Mouse (Mus musculus) right cerebral cortex, postnatal 36 days (tissue): ENCODE data around the gene Abcc3.

Experiments
- DNase-seq, 2 experiments: peaks; one replicate each; pipeline ENCODE4 v3.0.0; 2022; ENCODE audit warnings: low spot score in 2 of 2, mixed read lengths in 1 of 2

The Abcc3 gene

DNA sequence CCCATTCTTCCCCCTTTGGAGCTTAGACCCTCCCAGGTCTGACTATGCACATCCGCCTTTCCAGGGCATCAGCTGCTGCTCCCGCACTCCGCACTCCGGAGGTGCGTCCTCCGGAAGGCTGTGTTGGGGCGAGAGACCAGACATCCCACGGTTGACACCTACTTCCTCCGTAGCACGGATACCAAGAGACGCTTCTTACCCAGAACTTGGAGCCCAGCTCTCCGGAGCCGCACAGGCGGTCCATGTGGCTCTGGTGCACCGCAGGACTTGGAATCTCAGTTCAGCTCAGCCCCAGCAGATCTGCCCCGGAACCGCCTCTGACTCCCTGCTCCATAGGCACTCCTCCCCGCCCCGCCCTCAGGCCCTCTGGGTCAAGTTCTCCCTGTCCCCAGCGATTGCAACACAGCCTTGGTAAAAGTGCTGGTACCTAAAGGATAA lies at the start of gene Abcc3:
Abcc3 (minus strand) TSS at position 326 of the 438 bp plus-strand sequence.
- DNase-seq = no peak

DNA sequence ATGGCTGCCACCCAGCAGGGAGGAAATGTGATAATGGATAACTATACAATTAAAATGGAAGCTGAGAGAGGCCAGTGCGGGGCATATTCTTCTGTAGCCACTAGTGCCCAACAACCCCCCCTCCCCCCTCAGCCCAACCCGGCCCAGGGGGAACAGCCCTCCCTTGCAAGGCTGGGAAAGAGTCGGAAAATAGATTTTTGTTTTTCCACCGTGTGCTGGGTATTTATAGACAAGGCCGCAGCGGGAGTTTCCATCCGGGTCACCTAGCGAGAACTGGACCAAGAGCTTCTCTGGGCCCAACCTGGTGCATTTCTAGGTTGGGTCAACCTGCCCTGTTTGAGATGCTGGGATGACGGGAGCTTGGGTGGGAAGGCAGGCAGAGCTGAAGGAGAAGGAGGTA lies 49.0 kb upstream of the Abcc3 start:
- no peak for DNase-seq

DNA sequence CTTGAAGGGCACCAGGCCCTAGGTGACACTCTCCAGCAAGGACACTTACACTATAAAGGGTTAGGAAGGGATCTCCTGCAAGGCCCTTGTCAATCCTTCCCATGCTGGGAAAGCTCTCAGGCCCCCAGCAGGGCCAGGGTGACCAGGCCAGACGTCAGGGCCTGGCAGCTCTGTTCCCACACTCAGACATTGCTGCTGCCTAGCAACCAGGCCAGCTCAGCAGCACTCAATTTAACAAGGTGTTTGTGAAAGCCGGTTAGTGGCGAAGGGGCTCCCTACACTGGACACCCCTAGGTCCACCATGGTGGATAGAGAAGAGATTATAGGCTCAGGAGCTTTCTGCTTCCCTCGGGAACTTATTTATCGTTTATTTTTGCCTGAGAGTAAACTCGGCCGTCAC lies 48.3 kb upstream of the Abcc3 start:
- DNase-seq = no peak

DNA sequence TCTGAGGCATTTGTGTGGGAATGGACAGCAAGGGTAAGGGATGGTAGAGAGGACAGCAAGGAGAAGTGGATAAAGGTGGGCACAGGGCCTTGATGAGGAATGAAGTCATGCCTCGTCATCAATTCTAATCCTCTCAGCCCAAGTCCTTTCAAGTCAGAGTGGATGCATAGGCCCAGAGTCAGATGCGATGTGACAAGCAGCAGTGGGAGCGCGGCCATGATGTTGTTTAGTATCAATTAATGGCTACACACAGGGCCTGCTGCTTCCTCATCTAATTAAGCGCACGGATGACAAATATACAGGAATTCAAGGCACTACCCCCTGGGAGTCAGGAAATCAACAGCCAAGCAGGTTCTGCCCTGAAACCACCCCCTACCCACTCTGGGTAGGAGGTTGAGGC lies 47.6 kb upstream of the Abcc3 start:
- no peak for DNase-seq

DNA sequence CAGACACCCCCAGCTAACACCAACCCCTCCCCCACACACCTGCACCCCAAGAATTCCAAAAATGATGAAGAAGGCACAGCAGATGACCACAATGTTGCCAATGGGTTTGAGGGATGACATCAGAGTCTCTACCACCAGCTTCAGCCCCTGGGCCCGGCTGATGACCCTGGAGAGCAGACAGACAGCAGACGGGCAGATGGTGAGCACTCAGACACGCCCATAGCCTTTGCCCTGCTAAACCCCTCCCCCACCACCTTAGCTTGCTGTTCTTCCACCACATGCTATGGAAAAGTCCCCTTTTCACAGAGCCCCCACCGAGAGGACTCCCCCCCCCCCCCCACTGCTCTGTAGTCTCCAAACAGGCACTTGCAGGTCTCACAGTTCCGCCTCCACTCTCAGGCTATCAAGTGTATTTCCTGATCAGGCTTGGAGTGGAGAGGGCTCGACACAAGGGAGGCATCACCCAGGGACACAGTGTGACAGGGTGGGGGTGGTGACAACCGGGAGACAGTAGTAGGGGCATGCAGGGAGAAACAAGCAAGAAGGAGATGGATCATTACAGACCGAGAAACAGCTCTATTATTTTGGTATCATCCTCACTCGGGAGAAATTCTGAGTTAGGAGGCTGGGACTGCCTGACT lies 36.3 kb upstream of the Abcc3 start:
- no peak for DNase-seq

DNA sequence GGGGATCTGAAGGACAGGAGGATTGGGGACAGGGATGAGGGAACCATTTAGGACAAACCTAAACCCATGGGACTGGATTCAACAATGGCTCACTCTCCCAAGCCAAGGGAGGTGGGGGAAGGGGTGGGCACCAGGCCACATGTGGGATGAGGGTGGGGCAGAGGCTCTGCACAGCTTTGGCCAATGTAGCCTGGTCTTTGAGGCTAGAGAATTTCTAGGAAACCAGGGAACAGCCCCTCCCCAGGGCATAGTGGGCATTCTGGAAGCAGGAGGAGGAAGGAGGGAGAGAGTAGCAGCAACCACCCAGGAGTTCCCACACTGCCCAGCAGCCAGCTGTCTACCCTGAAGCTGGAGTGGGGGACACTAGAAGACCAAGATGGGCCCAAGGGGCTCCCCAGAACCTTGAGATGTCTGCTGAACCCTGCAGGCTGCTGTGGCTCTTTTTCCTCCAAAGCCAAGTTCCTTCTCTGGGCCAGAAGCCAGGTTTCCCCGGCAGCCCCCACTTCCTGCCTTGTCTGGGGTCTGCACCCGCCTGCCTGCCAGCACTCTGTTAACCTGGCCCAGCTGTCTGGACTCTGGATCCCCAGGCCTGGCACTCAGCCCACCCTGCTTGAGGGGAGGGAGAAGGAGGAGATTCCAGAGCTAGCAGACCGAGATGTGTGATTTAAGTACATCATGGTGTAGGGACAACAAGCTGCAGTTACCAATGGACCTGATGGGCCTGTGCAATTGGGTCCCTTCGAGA lies 35.5 kb upstream of the Abcc3 start:
- DNase-seq = no peak

DNA sequence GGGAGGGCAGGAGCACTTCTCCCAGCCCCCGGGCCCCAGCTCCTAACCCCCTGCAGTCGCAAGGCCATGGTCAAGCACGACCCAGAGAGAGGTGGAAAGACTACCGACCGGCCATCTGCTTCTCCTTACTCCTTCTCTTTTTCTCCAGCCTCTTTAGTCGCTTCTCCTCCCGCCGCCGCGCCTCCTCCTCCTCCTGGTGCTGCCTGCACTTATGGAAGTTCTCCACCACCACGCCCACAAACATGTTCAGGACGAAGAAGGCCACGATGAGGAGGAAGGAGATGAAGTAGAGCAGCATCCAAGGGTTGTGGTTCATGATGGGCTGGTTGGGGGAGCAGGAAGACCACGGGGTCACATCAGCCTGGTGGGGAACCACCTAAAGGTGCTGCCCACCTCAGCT lies 32.9 kb upstream of the Abcc3 start:
- peak; percentile 51 to 57 for DNase-seq

DNA sequence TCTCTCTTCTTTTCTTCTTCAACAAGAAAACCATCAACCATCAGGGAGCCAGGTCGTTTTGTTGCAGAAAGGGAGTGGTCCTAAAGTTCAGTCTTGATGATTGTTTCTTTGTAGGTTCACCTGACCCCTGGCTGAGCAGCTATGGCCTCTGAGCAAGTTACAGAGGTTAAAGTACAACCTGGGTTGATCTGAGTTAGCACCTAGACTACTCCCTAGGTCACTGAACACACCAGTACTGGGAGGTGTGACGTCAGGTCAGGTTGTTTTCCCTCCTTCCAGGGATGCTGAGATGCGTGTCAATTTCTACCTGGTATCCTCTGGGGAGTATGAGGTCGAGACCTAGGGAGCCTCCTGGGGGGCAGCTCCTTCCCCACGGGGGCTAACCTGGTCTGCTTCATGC lies 32.4 kb upstream of the Abcc3 start:
- no peak for DNase-seq

DNA sequence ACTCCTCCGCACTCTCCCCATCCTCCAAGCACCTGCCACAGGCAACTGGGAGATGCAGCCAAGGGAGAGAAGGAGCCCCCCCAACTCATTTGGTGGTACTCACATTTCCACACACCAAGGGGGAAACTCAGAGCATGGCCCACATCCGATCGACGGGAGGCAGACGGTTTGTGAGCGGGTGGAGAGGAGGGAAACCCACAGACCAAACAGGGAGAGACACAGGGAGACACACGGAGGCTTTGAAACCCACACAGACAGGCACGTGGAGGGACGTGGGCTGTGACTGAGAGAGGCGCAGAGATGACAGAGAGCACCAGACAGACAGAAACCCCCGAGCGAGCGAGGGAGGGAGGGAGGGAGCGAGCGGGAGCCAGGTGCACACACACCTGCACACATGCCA lies 31.6 kb upstream of the Abcc3 start:
- DNase-seq = peak; percentile 53 to 60

DNA sequence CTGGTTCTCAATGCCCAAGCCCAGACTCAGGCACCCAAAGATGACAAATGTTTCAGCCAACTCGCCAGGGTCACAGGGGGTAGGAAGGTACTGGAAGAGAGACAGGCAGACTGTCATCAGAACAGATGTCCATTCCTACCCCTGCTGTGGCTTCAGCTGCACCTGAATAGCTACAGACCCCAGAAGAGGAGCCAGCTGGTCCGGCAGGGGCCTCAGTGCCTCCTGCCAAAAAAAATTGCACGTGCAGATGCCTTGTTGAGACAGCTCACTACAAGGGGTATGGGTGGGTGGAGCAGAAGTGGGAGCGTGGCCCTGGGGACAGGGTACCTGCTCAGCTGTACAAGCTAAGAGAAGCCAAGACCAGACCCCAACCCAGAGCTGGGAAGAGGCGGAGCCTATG lies 31.1 kb upstream of the Abcc3 start:
- no peak for DNase-seq

DNA sequence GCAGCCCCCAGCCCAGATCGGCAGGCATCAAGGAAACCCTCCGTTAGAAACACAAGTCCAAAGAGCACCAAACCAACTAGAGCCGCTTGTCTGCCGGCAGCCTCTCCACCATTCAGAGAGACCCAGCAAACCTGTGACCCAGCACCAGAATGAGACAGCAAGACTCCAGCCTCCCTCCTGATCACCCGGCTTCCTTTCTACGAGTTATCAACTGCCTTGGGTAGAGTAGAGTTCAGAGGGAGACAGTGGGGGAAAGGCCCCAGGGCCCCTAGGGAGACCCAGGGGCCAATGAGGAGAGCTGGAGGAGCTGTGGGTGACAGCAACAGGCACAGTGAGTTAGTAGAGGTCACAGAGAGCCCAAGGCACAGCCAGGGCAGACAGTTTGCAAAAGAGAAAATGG lies 28.2 kb upstream of the Abcc3 start:
- no peak for DNase-seq

DNA sequence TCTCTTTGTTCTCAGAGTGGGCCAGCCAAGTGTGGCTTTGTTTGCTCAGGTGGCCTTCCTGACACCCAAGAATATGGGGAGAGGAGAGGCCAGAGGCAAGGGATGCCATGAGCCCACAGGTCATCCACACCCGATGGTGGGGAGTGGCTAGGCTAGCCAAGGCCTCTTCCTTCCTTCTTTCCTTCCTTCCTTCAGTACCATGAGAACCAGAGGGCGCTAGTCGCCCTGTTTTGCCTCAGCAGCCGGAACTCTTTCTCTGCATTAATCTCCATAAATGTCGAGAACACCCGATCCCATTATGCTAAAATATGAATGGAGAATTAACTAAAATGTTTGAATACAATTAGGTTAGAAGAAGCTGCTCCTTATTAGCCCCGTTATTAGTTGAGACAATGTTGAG lies 27.5 kb upstream of the Abcc3 start:
- DNase-seq = no peak

DNA sequence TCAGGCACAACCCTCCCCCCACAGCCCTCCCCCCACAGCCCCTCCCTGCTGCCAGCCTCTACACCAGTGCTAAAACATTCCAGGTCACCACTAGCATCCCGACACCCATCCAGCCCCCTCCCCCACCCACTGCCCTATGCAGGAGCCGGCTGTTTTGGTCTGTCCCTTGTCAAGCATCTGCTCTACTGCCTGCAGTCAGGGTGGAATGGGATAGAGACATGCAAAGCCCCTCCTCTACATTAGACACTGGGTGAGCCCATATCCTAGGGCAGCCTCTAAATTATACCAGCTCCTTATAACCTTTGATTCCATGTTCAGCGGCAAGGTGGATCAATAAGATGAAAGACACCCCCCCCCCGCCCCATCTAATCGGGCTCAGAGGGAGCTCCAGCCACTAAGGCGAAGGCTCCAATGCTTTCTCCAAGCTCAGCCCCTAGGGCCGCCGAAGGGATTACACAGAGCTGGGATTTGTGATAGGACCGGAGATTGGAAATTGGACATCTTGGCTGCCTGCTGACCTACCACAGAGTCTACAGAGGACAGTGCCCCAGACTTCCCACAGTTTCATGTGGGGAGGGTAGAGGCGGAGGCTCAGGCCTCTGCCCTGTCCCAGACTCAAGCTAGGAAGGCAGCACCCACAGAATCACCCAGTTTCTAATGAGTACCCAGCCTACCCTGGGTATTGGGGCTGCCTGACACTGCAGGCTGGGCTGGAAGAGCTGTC lies 26.4 kb upstream of the Abcc3 start:
- no peak for DNase-seq

DNA sequence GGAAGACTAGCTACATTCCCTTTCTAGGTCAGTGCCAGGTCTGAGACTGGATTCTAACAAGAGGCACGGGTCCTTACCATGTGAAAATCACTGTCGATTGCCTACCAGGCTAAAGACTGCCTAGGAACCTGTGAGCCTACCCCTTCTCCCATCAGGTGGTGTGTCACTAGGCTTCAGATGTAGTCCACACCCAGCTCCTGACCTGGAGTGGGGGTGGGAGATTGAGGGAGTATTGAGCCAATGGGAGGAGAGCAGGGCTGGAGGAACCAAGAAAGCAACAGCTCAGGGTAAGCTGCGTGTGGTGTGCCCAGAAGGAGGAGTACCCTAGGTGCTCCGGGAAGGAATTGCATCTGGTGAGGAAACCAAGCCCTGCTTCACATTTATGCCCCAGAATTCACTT lies 21.2 kb upstream of the Abcc3 start:
- DNase-seq = no peak

DNA sequence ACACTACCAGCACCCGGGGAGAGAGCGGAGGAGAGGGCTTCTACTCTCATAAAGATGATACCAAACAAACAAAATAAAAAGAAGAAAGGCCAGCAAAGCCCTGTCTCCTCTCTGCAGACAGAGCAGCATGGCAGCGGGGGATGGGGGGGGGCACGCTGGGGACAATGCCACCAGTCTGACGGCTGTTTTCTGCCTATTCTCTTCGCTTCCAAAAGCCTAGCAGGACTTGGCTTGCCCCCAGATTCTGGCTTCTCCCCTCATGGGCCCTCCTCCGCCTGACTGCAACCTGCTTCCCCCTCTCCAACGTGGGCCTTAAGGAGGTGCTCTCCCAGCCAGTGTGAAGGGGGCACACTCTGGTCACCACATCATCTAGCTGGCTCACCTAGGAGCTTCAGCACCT lies 20.7 kb upstream of the Abcc3 start:
- no peak for DNase-seq

DNA sequence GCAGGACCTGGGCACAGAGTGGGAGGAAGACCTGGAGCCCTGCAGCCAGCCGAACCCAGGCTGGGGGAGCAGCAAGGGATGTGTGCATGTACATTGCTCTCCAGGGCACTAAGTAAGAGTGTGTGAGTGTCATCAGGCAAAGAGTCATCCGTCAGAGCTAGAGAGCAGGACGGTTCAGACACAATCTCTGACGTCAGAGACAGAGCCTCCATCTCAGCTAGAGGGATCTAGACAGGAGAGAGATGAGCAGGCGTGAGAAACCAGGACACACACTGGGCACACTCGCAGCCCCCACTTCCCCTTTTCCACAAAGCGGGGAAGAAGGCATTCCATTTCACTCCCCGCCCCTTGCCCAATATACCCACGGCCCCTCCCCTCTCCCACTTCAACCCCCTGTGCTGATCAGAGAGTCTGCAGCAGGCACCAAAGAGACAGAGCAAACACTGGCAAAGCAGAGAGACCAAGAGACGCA lies 20.2 kb upstream of the Abcc3 start:
- DNase-seq = no peak

DNA sequence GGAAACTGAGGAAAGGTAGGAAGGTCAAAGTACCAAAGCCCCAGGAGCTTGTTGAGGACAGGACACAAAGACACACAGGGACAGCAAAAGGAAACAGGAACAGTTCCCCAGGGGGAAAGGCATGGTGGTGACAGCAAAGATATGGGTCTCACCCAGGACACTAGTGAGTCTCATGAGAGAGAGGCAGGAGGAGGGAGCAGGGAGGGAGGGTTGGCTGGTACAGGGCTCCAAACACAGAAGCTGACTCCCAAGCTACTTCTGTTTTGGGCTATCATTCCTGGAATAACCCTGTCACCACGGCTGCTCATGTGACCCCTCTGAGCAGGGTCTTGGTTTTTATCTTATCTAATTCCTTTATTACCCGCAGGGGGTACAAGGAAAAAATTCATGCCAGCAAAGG lies 19.8 kb upstream of the Abcc3 start:
- no peak for DNase-seq

DNA sequence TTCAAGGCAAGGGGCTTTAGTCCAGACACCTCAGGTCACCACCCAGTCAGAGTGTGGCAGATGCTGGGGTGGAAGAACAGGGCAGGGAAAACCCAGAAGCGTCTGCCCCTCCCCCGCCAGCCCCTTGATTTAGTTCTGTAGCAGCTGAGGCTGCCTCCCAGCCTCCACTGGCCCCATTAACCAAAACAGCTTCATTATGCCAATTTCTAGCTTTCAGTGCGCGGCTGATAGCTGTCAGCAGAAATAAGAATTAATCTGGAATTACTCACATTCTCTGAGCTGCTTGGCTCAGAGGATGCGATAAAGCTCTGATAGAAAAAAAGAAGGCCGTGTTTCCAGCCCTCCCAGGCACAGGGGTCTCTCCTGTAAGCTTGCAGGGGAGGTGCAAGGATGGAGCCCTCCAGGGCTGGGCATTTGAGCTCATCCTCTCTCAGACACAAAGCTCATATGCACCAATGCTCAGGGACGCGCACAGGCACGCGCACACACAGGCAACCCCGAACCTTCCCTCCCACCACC lies 15.1 kb upstream of the Abcc3 start:
- no peak for DNase-seq

DNA sequence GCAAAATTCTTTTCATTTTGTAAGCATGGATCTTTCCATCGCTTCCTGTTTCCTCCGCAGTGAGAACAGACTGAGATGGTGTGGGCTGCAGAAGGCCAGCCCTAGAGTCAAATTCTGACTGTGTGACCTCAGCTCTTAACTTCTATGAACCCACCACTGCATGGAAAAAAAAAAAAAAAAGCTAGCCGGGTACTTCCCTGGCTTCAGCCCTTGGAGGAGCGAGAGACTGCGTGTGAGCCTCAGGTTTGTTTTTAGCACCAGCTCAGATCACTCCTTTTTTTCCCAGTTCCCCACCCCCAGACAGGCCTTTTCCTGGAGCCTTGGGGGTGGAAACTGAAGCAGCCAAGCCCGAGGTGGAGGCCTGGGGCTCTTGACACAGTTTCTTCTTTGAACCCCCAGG lies 12.6 kb upstream of the Abcc3 start:
- DNase-seq = no peak

DNA sequence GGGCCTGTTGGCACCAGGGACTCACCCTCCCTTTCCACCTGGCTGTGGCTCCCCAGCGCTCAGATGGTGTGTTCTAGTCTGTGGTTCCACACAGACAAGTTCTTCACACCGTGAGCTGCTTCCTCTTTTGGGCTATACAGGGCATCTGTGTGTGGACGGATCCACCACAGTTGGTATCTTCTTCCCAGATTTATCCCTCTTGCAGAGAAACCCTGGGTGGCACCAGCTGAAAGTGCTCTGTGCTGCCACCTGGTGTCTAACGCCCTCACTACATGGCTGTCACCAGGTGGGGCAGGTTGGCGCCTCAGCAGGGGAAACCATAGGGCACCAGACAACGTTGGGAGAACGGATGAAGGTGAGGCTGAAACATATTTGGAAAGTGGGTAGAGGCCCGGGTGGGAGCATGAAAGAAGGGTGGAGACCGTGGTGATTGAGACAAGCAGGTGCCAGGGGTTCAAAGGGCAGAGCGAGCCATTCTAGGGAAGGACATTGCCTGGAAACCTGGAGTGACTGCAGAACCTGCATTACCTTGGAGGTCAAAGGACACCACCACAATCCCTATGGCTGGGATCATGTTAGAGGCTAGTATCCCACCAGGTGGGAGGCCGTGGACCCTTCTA lies 12.0 kb upstream of the Abcc3 start:
- DNase-seq = peak; percentile 58 to 73

DNA sequence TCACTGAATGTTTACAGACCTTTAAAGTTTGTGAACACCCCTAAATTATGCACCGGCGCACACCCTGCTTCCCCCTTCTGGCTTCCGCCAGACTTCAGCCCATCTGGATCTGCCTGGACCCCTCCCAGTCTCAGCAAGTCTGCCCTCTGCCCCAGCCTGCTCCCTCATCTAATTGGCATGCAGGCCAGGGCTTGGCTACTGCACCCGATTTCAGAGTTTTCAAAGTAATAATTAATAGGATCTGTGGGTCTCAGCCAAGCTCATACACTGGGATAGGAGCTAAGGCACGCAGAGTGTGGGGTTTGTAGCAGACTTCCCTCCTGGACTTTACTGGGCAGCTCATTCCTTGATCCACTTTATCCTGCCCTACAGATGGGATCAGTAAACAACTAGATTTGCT lies 11.4 kb upstream of the Abcc3 start:
- DNase-seq = no peak

DNA sequence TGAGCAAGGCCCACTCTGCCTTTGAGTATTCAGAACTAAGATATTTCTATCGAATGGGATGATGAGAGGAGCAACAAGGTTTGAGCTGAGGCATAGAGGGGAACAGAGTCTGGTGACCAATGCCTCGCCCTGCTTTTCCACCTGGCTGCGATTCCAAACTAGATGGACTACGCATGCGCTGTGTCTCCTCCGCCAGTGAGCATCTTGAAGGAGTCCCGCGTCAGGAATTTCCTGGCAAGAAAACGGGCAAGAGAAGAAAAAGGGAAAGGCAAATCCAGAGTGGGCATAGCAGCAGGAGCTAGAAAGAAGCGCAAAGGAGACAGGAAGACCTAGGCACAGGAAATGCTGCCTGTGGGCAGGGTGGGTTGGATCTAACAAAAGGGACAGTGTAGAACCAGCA lies 11.0 kb upstream of the Abcc3 start:
- no peak for DNase-seq
